Mouse (Mus musculus) heart, embryonic 15.5 days (tissue): Measurements from ENCODE around the gene Sorbs1. TPM values are rescaled to one million over a fixed set of nuclear protein-coding genes. Genes with fewer than 3 reads are reported as not detected.

ENCODE experiments used
- ATAC-seq: fragments of 200-750 bp; cut with Nextera tagmentation; replicated peaks from 2 replicates; pipeline ENCODE4 v1.8.0; 2017; ENCODE audit warnings: low read depth, moderate TSS enrichment; ENCODE audit not compliant: insufficient number of reproducible peaks, insufficient read depth, low FRiP score
- H3K27ac ChIP-seq: fragments of 300-500 bp; sonication (generic); 2 replicates; pipeline ENCODE4 v1.5.1; 2015; ENCODE audit warnings: mild to moderate bottlenecking, inconsistent platforms
- H3K27me3 ChIP-seq: fragments of 300-500 bp; sonication (generic); 2 replicates; pipeline ENCODE4 v1.6.1; 2015; ENCODE audit warnings: inconsistent platforms
- H3K36me3 ChIP-seq: fragments of 300-500 bp; sonication (generic); 2 replicates; pipeline ENCODE4 v1.6.1; 2015; ENCODE audit warnings: mild to moderate bottlenecking, inconsistent platforms
- H3K4me1 ChIP-seq: fragments of 300-500 bp; sonication (generic); replicated peaks from 2 replicates; pipeline ENCODE4 v1.6.1; 2015; ENCODE audit warnings: inconsistent platforms
- H3K4me2 ChIP-seq: fragments of 300-500 bp; sonication (generic); 2 replicates; pipeline ENCODE4 v1.6.1; 2015; ENCODE audit warnings: inconsistent platforms, mild to moderate bottlenecking, moderate library complexity
- H3K4me3 ChIP-seq: fragments of 300-500 bp; sonication (generic); 2 replicates; pipeline ENCODE4 v1.5.1; 2015; ENCODE audit warnings: mild to moderate bottlenecking, inconsistent platforms
- H3K9ac ChIP-seq: fragments of 300-500 bp; sonication (generic); 2 replicates; pipeline ENCODE4 v1.6.1; 2015; ENCODE audit warnings: mild to moderate bottlenecking, inconsistent platforms
- H3K9me3 ChIP-seq: fragments of 300-500 bp; sonication (generic); replicated peaks from 2 replicates; pipeline ENCODE4 v1.6.1; 2016; ENCODE audit warnings: inconsistent platforms
- WGBS: fragments of 180-500 bp; shearing (Covaris S2); methylation state at CpG from one replicate; pipeline ENCODE4 v1.1.7; 2015; ENCODE audit warnings: mixed read lengths; 5-methylcytosine and 5-hydroxymethylcytosine counted together
- polyA plus RNA-seq: library from polyadenylated mRNA; unstranded; fragments of >200 nt; fragmentation: Nextera tagmentation; extraction: Ambion mirVana; gene quantifications from 2 replicates; pipeline ENCODE4 v1.2.1, GENCODE M21; 2015

Gene Sorbs1
- polyA plus RNA-seq, 1 experiment from 2014 or later: 126 TPM

GRCm38 (mm10) chr19:40355075-40355474, 158.5 kb downstream of the Sorbs1 start:
- no peaks in the 10 kb centered on the region for H3K27me3 ChIP-seq
- WGBS: 73% methylated on average over 3 of the region's 3 CpGs
- no peak for ATAC-seq
- no peak overlapping the region for H3K4me3 ChIP-seq
- peaks cover 15% of the 10 kb centered on the region; the same call in 1 of the 2 replicates for H3K36me3 ChIP-seq
- no peak overlapping the region for H3K9ac ChIP-seq
- H3K4me2 ChIP-seq: no peak overlapping the region
- peaks cover 24% of the 10 kb centered on the region for H3K4me1 ChIP-seq
- no peaks in the 10 kb centered on the region for H3K9me3 ChIP-seq
- H3K27ac ChIP-seq: no peak overlapping the region

DNA sequence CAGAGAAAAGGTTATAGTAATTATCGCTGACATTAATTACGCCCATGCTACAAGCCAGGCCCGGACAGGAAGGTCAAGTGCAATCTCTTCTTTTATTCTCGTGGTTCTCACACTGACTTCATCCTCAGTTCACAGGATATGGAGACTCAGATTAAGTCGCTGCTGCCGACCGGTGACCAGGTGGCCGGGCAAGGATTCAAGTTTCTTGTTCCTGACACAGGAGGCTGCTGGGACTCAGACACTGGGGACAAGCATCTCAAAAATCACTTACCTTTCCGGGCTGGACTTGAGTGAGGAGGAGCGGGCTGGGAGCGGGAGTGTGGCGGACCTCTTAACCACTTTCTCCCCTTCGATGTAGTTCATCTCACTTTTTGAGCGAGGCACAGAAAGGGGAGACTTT, 161.6 kb downstream of the Sorbs1 start:
- H3K4me2 ChIP-seq: no peak overlapping the region
- WGBS: 76% methylated on average over 14 of the region's 14 CpGs
- H3K9ac ChIP-seq: no peak overlapping the region
- no peak for ATAC-seq
- H3K27me3 ChIP-seq: no peaks in the 10 kb centered on the region
- peaks cover 15% of the 10 kb centered on the region; the same call in 1 of the 2 replicates for H3K36me3 ChIP-seq
- H3K4me3 ChIP-seq: no peak overlapping the region
- no peak overlapping the region for H3K27ac ChIP-seq
- H3K4me1 ChIP-seq: peaks cover 34% of the 10 kb centered on the region
- no peaks in the 10 kb centered on the region for H3K9me3 ChIP-seq

GRCm38 (mm10) chr19:40350835-40351234, 162.7 kb downstream of the Sorbs1 start:
- Histone ChIP-seq H3K36me3 (peaks cover 15% of the 10 kb centered on the region; the same call in 1 of the 2 replicates), H3K4me2 (no peak overlapping the region), H3K27ac (no peak overlapping the region), H3K9me3 (no peaks in the 10 kb centered on the region), H3K4me1 (peaks cover 34% of the 10 kb centered on the region), H3K4me3 (no peak overlapping the region), H3K27me3 (no peaks in the 10 kb centered on the region), H3K9ac (no peak overlapping the region)
- 91% methylated on average over 4 of the region's 4 CpGs for WGBS
- ATAC-seq: no peak

GRCm38 (mm10) chr19:40349713-40350671, 163.6 kb downstream of the Sorbs1 start:
- H3K4me3 ChIP-seq: no peak overlapping the region
- no peak overlapping the region for H3K9ac ChIP-seq
- no peak overlapping the region for H3K4me2 ChIP-seq
- 69% methylated on average over 16 of the region's 16 CpGs for WGBS
- ATAC-seq: no peak
- no peaks in the 10 kb centered on the region for H3K9me3 ChIP-seq
- peaks cover 29% of the 10 kb centered on the region for H3K4me1 ChIP-seq
- H3K36me3 ChIP-seq: peaks cover 15% of the 10 kb centered on the region; the same call in 1 of the 2 replicates
- H3K27ac ChIP-seq: no peak overlapping the region
- H3K27me3 ChIP-seq: no peaks in the 10 kb centered on the region

DNA sequence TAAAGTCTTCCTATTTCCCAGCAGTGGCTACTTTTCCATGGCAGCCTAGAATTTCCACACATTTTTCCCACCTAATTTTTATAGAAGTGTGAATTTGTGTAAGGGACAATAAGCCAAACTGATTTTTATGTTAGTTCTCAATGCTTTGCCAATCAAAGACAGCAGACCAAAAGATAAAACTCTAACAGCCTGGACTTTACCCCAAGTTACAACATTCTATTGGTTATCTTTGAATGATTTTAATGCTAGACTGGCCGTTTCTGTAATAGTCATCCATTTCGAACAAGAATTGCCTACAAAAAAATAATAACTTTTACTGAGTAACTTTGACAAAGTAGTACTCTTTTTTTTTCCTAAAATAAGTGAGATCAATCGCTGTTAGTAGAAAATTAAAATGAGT, 164.3 kb downstream of the Sorbs1 start:
- no peaks in the 10 kb centered on the region for H3K9me3 ChIP-seq
- ATAC-seq: no peak
- peaks cover 28% of the 10 kb centered on the region for H3K4me1 ChIP-seq
- H3K27ac ChIP-seq: peak overlapping the region; percentile 78; the same call in 1 of the 2 replicates
- WGBS: 83% methylated on average over 3 of the region's 3 CpGs
- H3K27me3 ChIP-seq: no peaks in the 10 kb centered on the region
- no peak overlapping the region for H3K9ac ChIP-seq
- peaks cover 17% of the 10 kb centered on the region for H3K36me3 ChIP-seq
- no peak overlapping the region for H3K4me3 ChIP-seq
- H3K4me2 ChIP-seq: no peak overlapping the region

GRCm38 (mm10) chr19:40348652-40349051, 164.9 kb downstream of the Sorbs1 start:
- Histone ChIP-seq H3K4me3 (no peak overlapping the region), H3K36me3 (peaks cover 24% of the 10 kb centered on the region), H3K4me2 (no peak overlapping the region), H3K4me1 (peaks cover 28% of the 10 kb centered on the region), H3K27ac (peak overlapping the region; percentile 78), H3K9me3 (no peaks in the 10 kb centered on the region), H3K27me3 (no peaks in the 10 kb centered on the region), H3K9ac (no peak overlapping the region)
- ATAC-seq: no peak
- WGBS: 60% methylated on average over 2 of the region's 2 CpGs

GRCm38 (mm10) chr19:40348175-40348574, 165.4 kb downstream of the Sorbs1 start:
- WGBS: 49% methylated on average over 7 of the region's 7 CpGs
- no peak overlapping the region for H3K4me3 ChIP-seq
- H3K4me1 ChIP-seq: peaks cover 28% of the 10 kb centered on the region
- peaks cover 24% of the 10 kb centered on the region for H3K36me3 ChIP-seq
- no peak overlapping the region for H3K9ac ChIP-seq
- H3K4me2 ChIP-seq: no peak overlapping the region
- no peaks in the 10 kb centered on the region for H3K9me3 ChIP-seq
- ATAC-seq: peak; percentile 77; the same call in 1 of the 2 replicates
- H3K27me3 ChIP-seq: no peaks in the 10 kb centered on the region
- peak overlapping the region; percentile 78 for H3K27ac ChIP-seq

DNA sequence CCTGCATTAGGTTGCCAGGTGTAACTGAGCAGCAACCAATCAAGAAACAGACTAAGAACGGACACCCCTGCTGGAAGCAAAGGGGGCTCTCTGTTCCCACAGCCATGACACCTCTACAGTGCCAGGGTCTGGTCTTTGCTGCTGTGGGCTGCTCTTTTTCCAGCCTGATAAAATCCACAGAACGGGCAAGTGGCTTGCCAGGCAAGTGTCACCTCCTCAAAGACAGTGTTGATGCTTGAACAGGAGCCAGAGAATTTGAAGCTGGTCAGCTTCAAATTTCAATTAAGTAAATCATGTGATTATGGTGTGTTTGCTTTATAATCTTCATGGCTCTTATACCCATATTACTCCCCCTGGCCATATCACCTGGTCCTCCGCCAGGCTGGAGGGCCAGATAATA, 166.7 kb downstream of the Sorbs1 start:
- WGBS: 42% methylated on average over 3 of the region's 3 CpGs
- H3K27ac ChIP-seq: peak overlapping the region; percentile 78

GRCm38 (mm10) chr19:40346232-40346844, 167.2 kb downstream of the Sorbs1 start:
- Histone ChIP-seq H3K4me3 (no peak overlapping the region), H3K4me1 (peaks cover 28% of the 10 kb centered on the region), H3K4me2 (no peak overlapping the region), H3K9me3 (no peaks in the 10 kb centered on the region), H3K36me3 (peaks cover 17% of the 10 kb centered on the region), H3K27ac (peak overlapping the region; percentile 78), H3K9ac (no peak overlapping the region), H3K27me3 (no peaks in the 10 kb centered on the region)
- 48% methylated on average over 5 of the region's 5 CpGs for WGBS
- no peak for ATAC-seq

More for the DNA sequence above, 166.7 kb downstream of the Sorbs1 start:
- Histone ChIP-seq H3K27me3 (no peaks in the 10 kb centered on the region), H3K9me3 (no peaks in the 10 kb centered on the region), H3K4me3 (no peak overlapping the region), H3K9ac (no peak overlapping the region), H3K4me2 (no peak overlapping the region), H3K4me1 (peaks cover 28% of the 10 kb centered on the region), H3K36me3 (peaks cover 23% of the 10 kb centered on the region)
- ATAC-seq: peak; percentile 79

DNA sequence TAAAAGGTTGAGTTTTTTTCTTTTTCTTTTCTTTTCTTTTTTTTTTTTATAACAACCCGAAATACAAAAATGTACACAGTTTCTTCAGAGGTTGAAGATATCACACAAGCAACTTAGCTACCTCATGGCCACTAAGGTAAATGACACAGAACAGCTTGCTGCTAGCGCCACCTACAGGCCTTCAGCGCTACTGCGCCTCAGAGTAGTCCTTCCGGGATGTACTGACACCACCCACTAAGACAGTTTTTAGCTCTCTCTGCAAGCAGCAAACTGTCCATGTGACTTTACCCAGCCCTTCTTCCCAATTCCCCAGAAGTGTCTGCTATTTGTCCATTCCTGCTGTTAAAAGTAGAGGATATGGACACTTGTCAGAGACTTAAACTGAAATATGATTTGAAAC, 167.9 kb downstream of the Sorbs1 start:
- H3K4me1 ChIP-seq: peaks cover 28% of the 10 kb centered on the region
- H3K9me3 ChIP-seq: no peaks in the 10 kb centered on the region
- peak overlapping the region; percentile 78 for H3K27ac ChIP-seq
- WGBS: 24% methylated on average over 5 of the region's 5 CpGs
- H3K27me3 ChIP-seq: no peaks in the 10 kb centered on the region
- no peak overlapping the region for H3K4me2 ChIP-seq
- no peak overlapping the region for H3K9ac ChIP-seq
- H3K4me3 ChIP-seq: no peak overlapping the region
- no peak for ATAC-seq
- peaks cover 10% of the 10 kb centered on the region for H3K36me3 ChIP-seq

DNA sequence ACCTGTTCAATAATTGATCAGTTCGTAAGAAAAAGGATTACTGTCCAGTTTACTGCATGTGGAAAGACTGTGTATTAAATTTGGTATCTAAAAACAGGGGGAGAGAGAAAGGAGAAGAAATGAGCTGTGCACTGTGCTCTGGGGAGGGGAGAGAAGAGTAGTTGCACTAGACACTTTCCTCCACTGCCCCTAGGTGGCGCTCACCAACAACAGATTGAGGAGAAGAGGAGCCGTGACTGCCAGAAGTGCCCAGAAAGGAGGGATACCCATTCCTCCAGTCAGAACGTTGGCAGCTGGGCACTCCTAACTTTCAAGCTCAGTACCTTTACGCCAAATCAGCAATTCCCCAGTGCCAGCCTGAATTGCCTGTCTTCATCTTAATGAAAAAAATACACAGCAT, 170.6 kb downstream of the Sorbs1 start:
- Histone ChIP-seq H3K9ac (no peak overlapping the region), H3K27me3 (no peaks in the 10 kb centered on the region), H3K9me3 (no peaks in the 10 kb centered on the region), H3K4me3 (no peak overlapping the region), H3K36me3 (peaks cover 20% of the 10 kb centered on the region), H3K4me1 (peaks cover 24% of the 10 kb centered on the region), H3K4me2 (no peak overlapping the region), H3K27ac (no peak overlapping the region)
- WGBS: 11% methylated on average over 5 of the region's 5 CpGs
- ATAC-seq: no peak
